Mouse (Mus musculus) limb, embryonic 10.5 days (tissue): ENCODE results near the gene Nrxn2. TPM values are rescaled to one million over a fixed set of nuclear protein-coding genes. Genes with fewer than 3 reads are reported as not detected.

Experiments used
- DNase-seq: peaks from one replicate; pipeline ENCODE4 v3.0.0-alpha.2; 2017; ENCODE audit warnings: low spot score
- H3K27ac ChIP-seq: fragments of 300-500 bp; sonication (generic); 2 replicates; pipeline ENCODE4 v1.5.1; 2016; ENCODE audit warnings: mild to moderate bottlenecking
- H3K27me3 ChIP-seq: fragments of 300-500 bp; sonication (generic); 2 replicates; pipeline ENCODE4 v1.6.1; 2016; ENCODE audit warnings: low read depth, mild to moderate bottlenecking; ENCODE audit not compliant: poor library complexity, severe bottlenecking
- H3K36me3 ChIP-seq: fragments of 300-500 bp; sonication (generic); 2 replicates; pipeline ENCODE4 v1.6.1; 2016; ENCODE audit warnings: mild to moderate bottlenecking, moderate library complexity
- H3K4me1 ChIP-seq: fragments of 300-500 bp; sonication (generic); 2 replicates; pipeline ENCODE4 v1.6.1; 2016
- H3K4me3 ChIP-seq: fragments of 300-500 bp; sonication (generic); 2 replicates; pipeline ENCODE4 v1.5.1; 2016; ENCODE audit warnings: mild to moderate bottlenecking, moderate library complexity
- H3K9me3 ChIP-seq: fragments of 300-500 bp; sonication (generic); replicated peaks from 2 replicates; pipeline ENCODE4 v1.6.1; 2016; ENCODE audit warnings: mild to moderate bottlenecking
- WGBS: fragments of 180-500 bp; shearing (Covaris S2); methylation state at CpG from one replicate; pipeline ENCODE4 v1.1.7; 2016; 5-methylcytosine and 5-hydroxymethylcytosine counted together
- polyA plus RNA-seq: library from polyadenylated mRNA; unstranded; fragments of >200 nt; fragmentation: Nextera tagmentation; extraction: Ambion mirVana; gene quantifications from 2 replicates; pipeline ENCODE4 v1.2.1, GENCODE M21; 2016

Gene Nrxn2
- polyA plus RNA-seq, 1 experiment from 2014 or later: 1.5 TPM

DNA sequence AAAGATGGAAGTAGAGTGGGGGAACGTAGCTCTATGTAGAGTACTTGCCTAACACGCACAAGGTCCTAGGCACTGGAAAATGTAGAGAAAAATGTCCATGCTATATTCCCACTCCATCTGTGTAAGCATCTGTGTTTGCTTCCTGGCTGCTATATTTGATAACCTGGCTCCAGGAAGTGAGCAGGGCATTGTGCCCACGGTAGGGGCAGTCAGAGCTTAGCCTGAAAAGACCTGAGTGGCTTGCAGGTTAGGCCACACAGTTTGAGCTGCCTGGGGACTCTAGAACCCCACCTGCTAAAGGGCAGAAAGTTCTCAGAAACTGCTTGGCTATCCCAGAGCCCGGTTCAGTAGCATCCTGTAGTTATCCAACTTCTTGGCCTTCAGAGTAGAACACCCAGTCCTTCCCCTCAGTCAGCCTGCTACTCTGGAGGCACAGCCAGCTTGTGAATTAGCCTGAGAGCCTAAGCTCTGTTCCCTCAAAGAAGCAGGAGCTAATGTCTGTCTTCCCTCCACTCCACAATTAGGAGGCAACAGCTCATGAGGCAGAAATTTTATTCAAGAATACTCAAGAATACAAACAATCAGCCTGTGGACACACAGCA is 36.1 kb upstream of the Nrxn2 start:
- Histone ChIP-seq H3K4me1 (peaks cover 29% of the 10 kb centered on the region), H3K4me3 (no peak overlapping the region), H3K27me3 (0 out of 2 replicates have a peak, but pooled peaks cover 1% of the 10 kb centered on the region), H3K27ac (no peak overlapping the region), H3K9me3 (no peaks in the 10 kb centered on the region), H3K36me3 (peaks cover 31% of the 10 kb centered on the region)
- 83% methylated on average over 4 of the region's 4 CpGs for WGBS
- no peak for DNase-seq

GRCm38 (mm10) chr19:6383470-6383869 is 35.1 kb upstream of the Nrxn2 start:
- no peak for DNase-seq
- WGBS: 56% methylated on average over 5 of the region's 5 CpGs
- H3K4me1 ChIP-seq: peaks cover 29% of the 10 kb centered on the region
- H3K27me3 ChIP-seq: peaks cover 8% of the 10 kb centered on the region; the same call in 1 of the 2 replicates
- H3K4me3 ChIP-seq: no peak overlapping the region
- H3K27ac ChIP-seq: 0 out of 2 replicates have a peak overlapping the region, but pooled peaks have one; percentile 2
- peaks cover 20% of the 10 kb centered on the region for H3K36me3 ChIP-seq
- no peaks in the 10 kb centered on the region for H3K9me3 ChIP-seq

DNA sequence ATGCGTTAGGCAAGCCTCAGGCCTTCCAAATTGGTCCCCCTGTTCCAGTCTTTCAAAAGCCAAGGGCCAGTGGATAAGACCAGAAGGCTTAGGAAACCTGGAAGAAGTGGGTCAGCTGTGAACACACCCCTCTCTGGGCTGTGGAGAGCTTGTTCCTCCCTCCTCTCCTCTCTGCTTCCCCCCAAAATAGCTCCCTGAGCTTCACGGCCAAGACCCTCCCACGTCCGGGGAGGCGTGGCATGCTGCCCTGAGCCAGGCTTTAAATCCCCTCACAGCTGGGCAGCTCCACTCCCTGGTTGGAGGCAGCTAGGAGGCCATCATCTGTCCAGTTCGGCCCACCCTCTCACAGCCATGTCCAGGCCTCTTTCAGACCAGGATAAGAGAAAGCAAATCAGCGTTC is 34.4 kb upstream of the Nrxn2 start, which contains the start of gene Pygm:
Pygm (plus strand) TSS at position 272 of the 400 bp plus-strand sequence.
- Histone ChIP-seq H3K4me1 (peaks cover 34% of the 10 kb centered on the region), H3K36me3 (peaks cover 14% of the 10 kb centered on the region), H3K4me3 (no peak within 1 kb of the TSS), H3K9me3 (no peaks in the 10 kb centered on the region), H3K27me3 (peaks cover 15% of the 10 kb centered on the region), H3K27ac (peak within 1 kb of the TSS; percentile 43; the same call in 1 of the 2 replicates)
- WGBS: 21% methylated on average over 7 of the region's 7 CpGs
- DNase-seq: no peak

GRCm38 (mm10) chr19:6384954-6385353 is 33.6 kb upstream of the Nrxn2 start:
- Histone ChIP-seq H3K4me1 (peaks cover 42% of the 10 kb centered on the region), H3K27ac (peak overlapping the region; percentile 43; the same call in 1 of the 2 replicates), H3K4me3 (no peak overlapping the region), H3K27me3 (peaks cover 16% of the 10 kb centered on the region), H3K9me3 (no peaks in the 10 kb centered on the region), H3K36me3 (peaks cover 6% of the 10 kb centered on the region; the same call in 1 of the 2 replicates)
- WGBS: 74% methylated on average over 11 of the region's 11 CpGs
- no peak for DNase-seq

GRCm38 (mm10) chr19:6385419-6385818 is 33.1 kb upstream of the Nrxn2 start:
- 67% methylated on average over 5 of the region's 5 CpGs for WGBS
- no peak overlapping the region for H3K4me3 ChIP-seq
- no peaks in the 10 kb centered on the region for H3K9me3 ChIP-seq
- peaks cover 46% of the 10 kb centered on the region for H3K4me1 ChIP-seq
- no peak overlapping the region for H3K27ac ChIP-seq
- peaks cover 16% of the 10 kb centered on the region for H3K27me3 ChIP-seq
- 0 out of 2 replicates have a peak, but pooled peaks cover 5% of the 10 kb centered on the region for H3K36me3 ChIP-seq
- DNase-seq: no peak

- H3K9me3 ChIP-seq: no peaks in the 10 kb centered on the region
- 80% methylated on average over 7 of the region's 7 CpGs for WGBS
- no peak overlapping the region for H3K4me3 ChIP-seq
- peaks cover 50% of the 10 kb centered on the region for H3K4me1 ChIP-seq
- H3K27ac ChIP-seq: no peak overlapping the region
- peaks cover 16% of the 10 kb centered on the region for H3K27me3 ChIP-seq
- H3K36me3 ChIP-seq: 0 out of 2 replicates have a peak, but pooled peaks cover under 1% of the 10 kb centered on the region
- DNase-seq: no peak
These were observed 32.7 kb upstream of the Nrxn2 start for GRCm38 (mm10) chr19:6385821-6386220.

DNA sequence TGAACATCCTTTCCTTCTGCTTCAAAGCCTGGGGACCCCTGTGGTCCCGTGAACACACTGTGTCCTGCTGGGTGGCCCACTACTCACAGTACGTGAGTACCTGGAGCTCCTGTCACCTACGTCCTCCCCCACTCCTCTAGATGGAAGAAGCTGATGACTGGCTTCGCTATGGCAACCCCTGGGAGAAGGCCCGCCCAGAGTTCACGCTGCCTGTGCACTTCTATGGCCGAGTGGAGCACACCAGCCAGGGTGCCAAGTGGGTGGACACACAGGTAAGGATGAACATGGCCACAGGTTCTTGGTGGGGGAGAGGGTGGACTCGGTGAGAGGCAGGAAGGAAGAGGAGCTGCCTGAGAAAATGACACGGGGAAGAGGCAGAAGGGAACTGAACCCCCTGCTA is 32.3 kb upstream of the Nrxn2 start:
- WGBS: 63% methylated on average over 9 of the region's 9 CpGs
- Histone ChIP-seq H3K4me3 (no peak overlapping the region), H3K27ac (no peak overlapping the region), H3K9me3 (no peaks in the 10 kb centered on the region), H3K36me3 (no peaks in the 10 kb centered on the region), H3K4me1 (peaks cover 51% of the 10 kb centered on the region), H3K27me3 (peaks cover 16% of the 10 kb centered on the region)
- no peak for DNase-seq

GRCm38 (mm10) chr19:6388006-6388405 is 30.5 kb upstream of the Nrxn2 start:
- Histone ChIP-seq H3K27me3 (peaks cover 16% of the 10 kb centered on the region), H3K4me3 (no peak overlapping the region), H3K9me3 (no peaks in the 10 kb centered on the region), H3K36me3 (no peaks in the 10 kb centered on the region), H3K4me1 (peaks cover 49% of the 10 kb centered on the region), H3K27ac (no peak overlapping the region)
- 82% methylated on average over 13 of the region's 13 CpGs for WGBS
- no peak for DNase-seq

GRCm38 (mm10) chr19:6389803-6390202 is 28.7 kb upstream of the Nrxn2 start:
- Histone ChIP-seq H3K36me3 (no peaks in the 10 kb centered on the region), H3K9me3 (no peaks in the 10 kb centered on the region), H3K27me3 (peaks cover 16% of the 10 kb centered on the region), H3K27ac (peak overlapping the region; percentile 66), H3K4me1 (peaks cover 31% of the 10 kb centered on the region), H3K4me3 (peak overlapping the region; percentile 53)
- 6% methylated on average over 16 of the region's 16 CpGs for WGBS
- no peak for DNase-seq

DNA sequence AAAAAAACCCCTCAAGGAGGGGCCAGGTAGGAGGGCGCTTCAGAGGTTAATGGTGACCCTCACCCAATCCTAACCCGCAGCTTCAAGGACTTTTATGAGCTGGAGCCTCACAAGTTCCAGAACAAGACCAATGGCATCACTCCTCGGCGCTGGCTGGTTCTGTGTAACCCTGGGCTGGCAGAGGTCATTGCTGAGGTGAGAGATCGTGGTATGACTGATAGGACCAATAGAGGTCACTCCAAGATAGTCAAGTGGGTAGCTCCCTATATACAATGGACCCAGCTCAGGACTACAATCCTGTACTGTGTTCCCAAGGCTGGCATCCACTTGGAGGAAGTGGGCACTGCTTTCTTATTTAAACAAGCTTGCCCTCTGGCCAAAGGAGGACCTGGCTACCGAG is 28.3 kb upstream of the Nrxn2 start:
- Histone ChIP-seq H3K4me1 (peaks cover 26% of the 10 kb centered on the region), H3K9me3 (no peaks in the 10 kb centered on the region), H3K36me3 (no peaks in the 10 kb centered on the region), H3K4me3 (peak overlapping the region; percentile 53), H3K27me3 (peaks cover 16% of the 10 kb centered on the region), H3K27ac (0 out of 2 replicates have a peak overlapping the region, but pooled peaks have one; percentile 66)
- DNase-seq: no peak
- 55% methylated on average over 6 of the region's 6 CpGs for WGBS

DNA sequence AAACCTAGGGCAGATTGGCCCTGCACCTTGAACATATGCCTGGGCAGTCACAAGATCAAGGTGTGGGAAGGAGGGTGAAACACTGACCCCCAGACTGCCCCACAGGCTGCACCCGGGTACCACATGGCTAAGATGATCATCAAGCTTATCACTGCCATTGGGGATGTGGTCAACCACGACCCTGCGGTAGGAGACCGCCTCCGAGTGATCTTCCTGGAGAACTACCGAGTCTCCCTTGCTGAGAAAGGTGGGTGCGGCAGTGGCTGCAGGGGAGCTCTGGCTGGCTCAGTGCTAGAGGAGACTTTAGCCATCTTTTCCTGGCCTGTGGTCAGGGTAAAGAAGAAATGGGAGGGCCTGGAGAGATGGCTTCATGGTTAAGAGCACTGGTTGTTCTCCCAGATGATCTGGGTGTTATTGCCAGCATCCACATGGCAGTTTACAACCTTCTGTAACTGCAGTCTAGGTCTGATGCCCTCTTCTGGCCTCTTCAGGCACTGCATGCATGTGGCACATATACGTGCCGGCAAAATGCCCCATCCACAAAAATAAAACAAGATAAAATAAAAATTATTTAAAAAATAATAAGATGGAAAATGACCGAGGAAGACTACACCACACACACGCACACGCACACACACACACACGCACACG is 25.7 kb upstream of the Nrxn2 start:
- peaks cover 22% of the 10 kb centered on the region for H3K4me1 ChIP-seq
- 92% methylated on average over 14 of the region's 14 CpGs for WGBS
- peaks cover 28% of the 10 kb centered on the region for H3K27me3 ChIP-seq

DNA sequence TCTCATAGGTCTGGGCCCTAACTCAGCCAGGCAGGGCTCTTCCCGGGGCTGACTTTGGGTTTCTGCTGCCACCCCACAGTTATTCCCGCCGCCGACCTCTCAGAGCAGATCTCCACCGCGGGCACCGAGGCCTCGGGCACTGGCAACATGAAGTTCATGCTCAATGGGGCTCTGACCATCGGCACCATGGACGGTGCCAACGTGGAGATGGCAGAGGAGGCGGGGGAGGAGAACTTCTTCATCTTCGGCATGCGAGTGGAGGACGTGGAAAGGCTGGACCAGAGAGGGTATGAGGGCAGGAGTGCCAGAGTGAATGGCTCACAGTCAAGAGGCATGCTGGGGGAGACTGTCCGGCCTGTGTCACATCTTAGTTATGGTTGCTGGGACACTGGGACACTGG is 24.9 kb upstream of the Nrxn2 start:
- no peak for DNase-seq
- H3K4me1 ChIP-seq: peaks cover 30% of the 10 kb centered on the region
- H3K4me3 ChIP-seq: no peak overlapping the region
- H3K27me3 ChIP-seq: peaks cover 32% of the 10 kb centered on the region
- no peaks in the 10 kb centered on the region for H3K9me3 ChIP-seq
- H3K36me3 ChIP-seq: no peaks in the 10 kb centered on the region
- WGBS: 93% methylated on average over 16 of the region's 16 CpGs
- no peak overlapping the region for H3K27ac ChIP-seq

More for the DNA sequence above, 25.7 kb upstream of the Nrxn2 start:
- Histone ChIP-seq H3K4me3 (no peak overlapping the region), H3K36me3 (no peaks in the 10 kb centered on the region), H3K27ac (no peak overlapping the region), H3K9me3 (no peaks in the 10 kb centered on the region)
- DNase-seq: no peak

GRCm38 (mm10) chr19:6396237-6396636 is 22.3 kb upstream of the Nrxn2 start:
- peaks cover 51% of the 10 kb centered on the region for H3K27me3 ChIP-seq
- H3K4me1 ChIP-seq: peaks cover 32% of the 10 kb centered on the region
- DNase-seq: no peak
- H3K27ac ChIP-seq: no peak overlapping the region
- WGBS: 89% methylated on average over 5 of the region's 5 CpGs
- H3K9me3 ChIP-seq: no peaks in the 10 kb centered on the region
- H3K36me3 ChIP-seq: no peaks in the 10 kb centered on the region
- no peak overlapping the region for H3K4me3 ChIP-seq
